Mouse (Mus musculus) stomach, embryonic 14.5 days (tissue): Measurements from ENCODE around the gene Exph5. TPM values are rescaled to one million over a fixed set of nuclear protein-coding genes. Genes with fewer than 3 reads are reported as not detected.
A peak's percentile ranks its signal among the peaks of the same experiment; 100 is the strongest.

Source experiments
- ATAC-seq: fragments of 200-750 bp; cut with Nextera tagmentation; 2 replicates; pipeline ENCODE4 v1.8.0; 2017; ENCODE audit warnings: low read depth, moderate TSS enrichment; ENCODE audit not compliant: insufficient number of reproducible peaks, insufficient read depth, low FRiP score
- H3K27ac ChIP-seq: fragments of 300-500 bp; sonication (generic); 2 replicates; pipeline ENCODE4 v1.5.1; 2014; ENCODE audit warnings: mild to moderate bottlenecking, low read length, moderate library complexity, mixed read lengths
- H3K27me3 ChIP-seq: fragments of 300-500 bp; sonication (generic); 2 replicates; pipeline ENCODE4 v1.6.1; 2014; ENCODE audit warnings: low read length, control low read depth, mixed read lengths; ENCODE audit not compliant: control insufficient read depth, insufficient read depth
- H3K36me3 ChIP-seq: fragments of 300-500 bp; sonication (generic); 2 replicates; pipeline ENCODE4 v1.6.1; 2014; ENCODE audit warnings: mild to moderate bottlenecking, control low read depth, low read length, moderate library complexity, mixed read lengths; ENCODE audit not compliant: control insufficient read depth, insufficient read depth
- H3K4me1 ChIP-seq: fragments of 300-500 bp; sonication (generic); 2 replicates; pipeline ENCODE4 v1.6.1; 2014; ENCODE audit warnings: low read length, control low read depth, mixed read lengths; ENCODE audit not compliant: control insufficient read depth, insufficient read depth
- H3K4me2 ChIP-seq: fragments of 300-500 bp; sonication (generic); replicated peaks from 2 replicates; pipeline ENCODE4 v1.6.1; 2014; ENCODE audit warnings: low read depth, low read length, control low read depth
- H3K4me3 ChIP-seq: fragments of 300-500 bp; sonication (generic); 2 replicates; pipeline ENCODE4 v1.5.1; 2014; ENCODE audit warnings: low read depth, low read length, control low read depth
- H3K9ac ChIP-seq: fragments of 300-500 bp; sonication (generic); replicated peaks from 2 replicates; pipeline ENCODE4 v1.6.1; 2014; ENCODE audit warnings: low read depth, mild to moderate bottlenecking, control low read depth, low read length, moderate library complexity, mixed read lengths
- H3K9me3 ChIP-seq: fragments of 300-500 bp; sonication (generic); 2 replicates; pipeline ENCODE4 v1.6.1; 2016; ENCODE audit warnings: low read depth, low read length, control low read depth; ENCODE audit not compliant: control insufficient read depth
- whole genome bisulfite sequencing: fragments of 180-500 bp; shearing (Covaris S2); extraction: QIAGEN DNeasy Blood & Tissue Kit; methylation state at CpG from one replicate; pipeline ENCODE4 v1.1.7; 2014; 5-methylcytosine and 5-hydroxymethylcytosine counted together
- polyA plus RNA-seq: library from polyadenylated mRNA; unstranded; fragments of >200 nt; fragmentation: Nextera tagmentation; extraction: Ambion mirVana; gene quantifications from 2 replicates; pipeline ENCODE4 v1.2.1, GENCODE M21; 2014

The Exph5 gene
- polyA plus RNA-seq, 1 experiment from 2014 or later = 14.7 TPM

- H3K9me3 ChIP-seq = no peaks in the 10 kb centered on the region
- no peak overlapping the region for H3K27ac ChIP-seq
- ATAC-seq = no peak
- H3K4me2 ChIP-seq = no peak overlapping the region
- H3K36me3 ChIP-seq = no peaks in the 10 kb centered on the region
- 75% methylated on average over 2 of the region's 2 CpGs for WGBS
- no peaks in the 10 kb centered on the region for H3K27me3 ChIP-seq
- peaks cover 7% of the 10 kb centered on the region for H3K4me1 ChIP-seq
- no peak overlapping the region for H3K9ac ChIP-seq
- H3K4me3 ChIP-seq = no peak overlapping the region
These were observed 79.1 kb downstream of the Exph5 start for GRCm38 (mm10) chr9:53380595-53380994.

GRCm38 (mm10) chr9:53381113-53381615 lies 79.7 kb downstream of the Exph5 start:
- H3K9ac ChIP-seq = no peak overlapping the region
- H3K36me3 ChIP-seq = no peaks in the 10 kb centered on the region
- no peak for ATAC-seq
- no peak overlapping the region for H3K4me2 ChIP-seq
- no peak overlapping the region for H3K27ac ChIP-seq
- H3K9me3 ChIP-seq = no peaks in the 10 kb centered on the region
- no peaks in the 10 kb centered on the region for H3K27me3 ChIP-seq
- H3K4me3 ChIP-seq = no peak overlapping the region
- 85% methylated on average over 5 of the region's 5 CpGs for WGBS
- peaks cover 8% of the 10 kb centered on the region for H3K4me1 ChIP-seq

- Histone ChIP-seq H3K9me3 (no peaks in the 10 kb centered on the region), H3K4me1 (peaks cover 8% of the 10 kb centered on the region), H3K27me3 (no peaks in the 10 kb centered on the region), H3K4me2 (peak within 1 kb of the TSS; percentile 47), H3K36me3 (peaks cover under 1% of the 10 kb centered on the region; the same call in 1 of the 2 replicates), H3K9ac (peak within 1 kb of the TSS; percentile 95), H3K27ac (peak within 1 kb of the TSS; percentile 99), H3K4me3 (peak within 1 kb of the TSS; percentile 80)
- WGBS = under 1% methylated on average over 73 of the region's 75 CpGs
- peak; percentile 96 for ATAC-seq
These were observed 82.7 kb downstream of the Exph5 start, which contains the start of gene Kdelc2 for GRCm38 (mm10) chr9:53383951-53384866. Gene Kdelc2, plus strand, starts transcription at chr9:53384025.

- peak overlapping the region; percentile 47 for H3K4me2 ChIP-seq
- ATAC-seq = 0 out of 2 replicates have a peak, but pooled peaks have one; percentile 4
- H3K4me1 ChIP-seq = peaks cover 8% of the 10 kb centered on the region
- peak overlapping the region; percentile 80 for H3K4me3 ChIP-seq
- peak overlapping the region; percentile 99 for H3K27ac ChIP-seq
- peak overlapping the region; percentile 95; the same call in 1 of the 2 replicates for H3K9ac ChIP-seq
- H3K27me3 ChIP-seq = no peaks in the 10 kb centered on the region
- peaks cover 7% of the 10 kb centered on the region for H3K36me3 ChIP-seq
- 5% methylated on average over 8 of the region's 8 CpGs for WGBS
- no peaks in the 10 kb centered on the region for H3K9me3 ChIP-seq
These were observed 83.4 kb downstream of the Exph5 start for GRCm38 (mm10) chr9:53384873-53385272.

- no peak for ATAC-seq
- 69% methylated on average over 2 of the region's 2 CpGs for WGBS
These were observed 86.0 kb downstream of the Exph5 start for GRCm38 (mm10) chr9:53387431-53387830.

GRCm38 (mm10) chr9:53389109-53389508 lies 87.6 kb downstream of the Exph5 start:
- H3K9me3 ChIP-seq = no peaks in the 10 kb centered on the region
- H3K4me1 ChIP-seq = peaks cover 8% of the 10 kb centered on the region
- 86% methylated on average over 3 of the region's 3 CpGs for WGBS
- no peak overlapping the region for H3K4me3 ChIP-seq
- H3K27me3 ChIP-seq = no peaks in the 10 kb centered on the region
- H3K36me3 ChIP-seq = peaks cover 10% of the 10 kb centered on the region
- no peak for ATAC-seq
- H3K4me2 ChIP-seq = no peak overlapping the region
- H3K9ac ChIP-seq = no peak overlapping the region
- no peak overlapping the region for H3K27ac ChIP-seq

More at GRCm38 (mm10) chr9:53387431-53387830, 86.0 kb downstream of the Exph5 start:
- Histone ChIP-seq H3K27ac (no peak overlapping the region), H3K36me3 (peaks cover 8% of the 10 kb centered on the region), H3K4me2 (no peak overlapping the region), H3K9ac (no peak overlapping the region), H3K4me3 (no peak overlapping the region), H3K9me3 (no peaks in the 10 kb centered on the region), H3K4me1 (peaks cover 8% of the 10 kb centered on the region), H3K27me3 (no peaks in the 10 kb centered on the region)

GRCm38 (mm10) chr9:53390136-53390535 lies 88.7 kb downstream of the Exph5 start:
- Histone ChIP-seq H3K4me2 (no peak overlapping the region), H3K4me1 (peaks cover 6% of the 10 kb centered on the region), H3K27me3 (no peaks in the 10 kb centered on the region), H3K36me3 (peaks cover 10% of the 10 kb centered on the region), H3K9me3 (no peaks in the 10 kb centered on the region), H3K4me3 (no peak overlapping the region), H3K27ac (no peak overlapping the region), H3K9ac (no peak overlapping the region)
- ATAC-seq = no peak
- WGBS = 71% methylated on average over 7 of the region's 7 CpGs

GRCm38 (mm10) chr9:53397685-53398387 lies 96.4 kb downstream of the Exph5 start:
- no peak overlapping the region for H3K4me3 ChIP-seq
- no peaks in the 10 kb centered on the region for H3K27me3 ChIP-seq
- H3K9ac ChIP-seq = no peak overlapping the region
- H3K27ac ChIP-seq = no peak overlapping the region
- H3K4me1 ChIP-seq = 0 out of 2 replicates have a peak, but pooled peaks cover 5% of the 10 kb centered on the region
- H3K9me3 ChIP-seq = no peaks in the 10 kb centered on the region
- 77% methylated on average over 13 of the region's 13 CpGs for WGBS
- ATAC-seq = no peak
- H3K36me3 ChIP-seq = no peaks in the 10 kb centered on the region; the same call in 1 of the 2 replicates
- H3K4me2 ChIP-seq = no peak overlapping the region
